Mouse (Mus musculus): ENCODE results near the gene Wfdc12. TPM values are rescaled to one million over a fixed set of nuclear protein-coding genes. Genes with fewer than 3 reads are reported as not detected.

Gene Wfdc12
- polyA plus RNA-seq (2011; ENCODE audit: insufficient read depth, insufficient read length, low replicate concordance, missing spikeins), result not detected in 2 replicates

GRCm38 (mm10) chr2:164190576-164190975, at the start of gene Wfdc12:
Wfdc12 (minus strand) TSS chr2:164190608.
- TF ChIP-seq CTCF (IDR thresholded peaks at IDR 0.05; ENCODE audit: control insufficient read depth, insufficient read depth, low read length) (no peak), POLR2A (IDR thresholded peaks at IDR 0.05; ENCODE audit: borderline replicate concordance, control insufficient read depth, low read depth, low read length) (no peak)
- no peak within 1 kb of the TSS for H3K27ac ChIP-seq (ENCODE audit: control insufficient read depth, insufficient read depth, low read depth, low read length, poor library complexity)
- H3K4me3 ChIP-seq (replicated peaks; ENCODE audit: control insufficient read depth, low read depth, low read length), result no peak within 1 kb of the TSS
- WGBS, result 77% methylated on average over 6 of the region's 6 CpGs
- no peaks in the 10 kb centered on the region for H3K4me1 ChIP-seq (ENCODE audit: control insufficient read depth, insufficient read depth, low read length)

- TF ChIP-seq CTCF (IDR thresholded peaks at IDR 0.05; ENCODE audit: control insufficient read depth, insufficient read depth, low read length) (no peak), POLR2A (IDR thresholded peaks at IDR 0.05; ENCODE audit: borderline replicate concordance, control insufficient read depth, low read depth, low read length) (no peak)
- Histone ChIP-seq H3K4me3 (replicated peaks; ENCODE audit: control insufficient read depth, low read depth, low read length) (no peak within 1 kb of the TSS), H3K4me1 (ENCODE audit: control insufficient read depth, insufficient read depth, low read length) (no peaks in the 10 kb centered on the region), H3K27ac (ENCODE audit: control insufficient read depth, insufficient read depth, low read depth, low read length, poor library complexity) (no peak within 1 kb of the TSS)
- 72% methylated on average over 3 of the region's 3 CpGs for WGBS
Observed at GRCm38 (mm10) chr2:164238366-164238765, 48.0 kb upstream of the Wfdc12 start, which contains the start of gene Svs2. Svs2 (minus strand) TSS chr2:164238466.

- H3K4me3 ChIP-seq (replicated peaks; ENCODE audit: control insufficient read depth, low read depth, low read length), result no peak overlapping the region
- no peak overlapping the region for H3K27ac ChIP-seq (ENCODE audit: control insufficient read depth, insufficient read depth, low read depth, low read length, poor library complexity)
- TF ChIP-seq POLR2A (IDR thresholded peaks at IDR 0.05; ENCODE audit: borderline replicate concordance, control insufficient read depth, low read depth, low read length), result no peak
- TF ChIP-seq CTCF (IDR thresholded peaks at IDR 0.05; ENCODE audit: control insufficient read depth, insufficient read depth, low read length), result no peak
- 79% methylated on average over 8 of the region's 8 CpGs for WGBS
- H3K4me1 ChIP-seq (ENCODE audit: control insufficient read depth, insufficient read depth, low read length), result no peaks in the 10 kb centered on the region
Observed at GRCm38 (mm10) chr2:164232671-164233070, 42.3 kb upstream of the Wfdc12 start.

- no peak for TF ChIP-seq CTCF (IDR thresholded peaks at IDR 0.05; ENCODE audit: control insufficient read depth, insufficient read depth, low read length)
- TF ChIP-seq POLR2A (IDR thresholded peaks at IDR 0.05; ENCODE audit: borderline replicate concordance, control insufficient read depth, low read depth, low read length), result no peak
- no peak overlapping the region for H3K27ac ChIP-seq (ENCODE audit: control insufficient read depth, insufficient read depth, low read depth, low read length, poor library complexity)
- H3K4me3 ChIP-seq (replicated peaks; ENCODE audit: control insufficient read depth, low read depth, low read length), result no peak overlapping the region
- H3K4me1 ChIP-seq (ENCODE audit: control insufficient read depth, insufficient read depth, low read length), result no peaks in the 10 kb centered on the region
- 73% methylated on average over 8 of the region's 8 CpGs for WGBS
Observed at GRCm38 (mm10) chr2:164228361-164229070, 38.1 kb upstream of the Wfdc12 start.

DNA sequence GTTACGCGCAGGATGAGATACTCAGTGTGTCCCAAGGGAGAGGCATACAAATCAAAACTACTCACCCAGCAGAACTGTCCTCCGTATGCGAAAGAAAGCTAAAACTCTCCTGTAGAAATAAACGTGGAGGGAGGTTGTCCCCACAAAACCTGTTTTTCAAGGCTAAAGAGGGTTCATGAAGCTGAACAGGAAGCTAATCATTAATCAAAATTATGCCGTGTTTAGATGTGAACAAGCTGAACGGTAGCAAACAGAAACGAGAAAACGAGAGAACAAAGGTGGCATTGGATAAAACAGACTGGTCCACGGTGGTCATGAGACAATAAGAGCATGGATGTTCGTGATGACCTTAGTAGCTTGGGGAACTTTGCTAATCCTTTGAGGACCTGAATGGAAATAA, 31.1 kb upstream of the Wfdc12 start, which contains the start of gene Wfdc15b:
Gene Wfdc15b, minus strand, starts transcription at position 139 of the 400 bp plus-strand sequence.
- TF ChIP-seq POLR2A (IDR thresholded peaks at IDR 0.05; ENCODE audit: borderline replicate concordance, control insufficient read depth, low read depth, low read length), result no peak
- no peak for TF ChIP-seq CTCF (IDR thresholded peaks at IDR 0.05; ENCODE audit: control insufficient read depth, insufficient read depth, low read length)
- Histone ChIP-seq H3K4me3 (replicated peaks; ENCODE audit: control insufficient read depth, low read depth, low read length) (no peak within 1 kb of the TSS), H3K4me1 (ENCODE audit: control insufficient read depth, insufficient read depth, low read length) (no peaks in the 10 kb centered on the region), H3K27ac (ENCODE audit: control insufficient read depth, insufficient read depth, low read depth, low read length, poor library complexity) (no peak within 1 kb of the TSS)
- 62% methylated on average over 11 of the region's 11 CpGs for WGBS

DNA sequence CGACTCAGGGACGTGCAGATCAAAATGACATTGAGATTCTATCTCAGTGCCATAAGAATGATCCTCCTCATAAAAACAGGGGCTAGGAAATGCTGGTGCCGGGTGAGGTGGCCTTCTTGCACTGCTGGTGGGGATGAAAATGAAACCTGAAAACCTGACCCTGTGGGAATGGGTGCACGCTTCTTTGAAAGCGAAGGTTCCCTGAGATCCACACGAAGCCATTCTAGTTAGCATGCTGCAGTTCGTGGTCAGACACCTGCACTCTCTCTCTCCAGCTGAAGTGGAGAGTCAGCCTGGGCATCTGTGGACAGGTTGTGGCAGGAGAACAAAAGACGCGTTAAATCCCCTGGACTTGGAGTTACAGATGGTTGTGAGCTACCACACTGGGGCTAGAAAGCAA, 28.9 kb upstream of the Wfdc12 start:
- no peak for TF ChIP-seq CTCF (IDR thresholded peaks at IDR 0.05; ENCODE audit: control insufficient read depth, insufficient read depth, low read length)
- Histone ChIP-seq H3K4me3 (replicated peaks; ENCODE audit: control insufficient read depth, low read depth, low read length) (no peak overlapping the region), H3K27ac (ENCODE audit: control insufficient read depth, insufficient read depth, low read depth, low read length, poor library complexity) (no peak overlapping the region), H3K4me1 (ENCODE audit: control insufficient read depth, insufficient read depth, low read length) (no peaks in the 10 kb centered on the region)
- WGBS, result 75% methylated on average over 9 of the region's 9 CpGs

DNA sequence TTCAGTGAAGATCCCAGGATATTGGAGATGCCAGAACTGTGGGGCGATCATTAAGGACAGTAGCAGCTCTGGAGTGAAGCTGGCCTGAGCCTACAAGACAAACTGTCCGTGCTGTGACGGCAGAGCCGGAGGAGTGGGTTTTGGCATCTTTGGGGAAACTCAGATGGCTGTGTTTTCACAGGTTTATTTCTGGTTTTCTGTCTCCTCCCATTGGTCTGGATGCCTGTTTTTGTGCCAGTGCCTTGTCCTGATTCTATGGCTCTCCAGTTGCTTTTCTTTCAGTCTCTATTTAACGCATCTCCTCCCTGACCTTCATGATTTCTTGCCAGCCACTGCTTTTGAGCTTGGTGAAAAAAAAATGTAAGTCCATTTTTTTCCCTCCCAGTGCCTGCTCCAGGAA, 22.3 kb upstream of the Wfdc12 start:
- Histone ChIP-seq H3K4me1 (ENCODE audit: control insufficient read depth, insufficient read depth, low read length) (no peaks in the 10 kb centered on the region), H3K4me3 (replicated peaks; ENCODE audit: control insufficient read depth, low read depth, low read length) (no peak overlapping the region), H3K27ac (ENCODE audit: control insufficient read depth, insufficient read depth, low read depth, low read length, poor library complexity) (no peak overlapping the region)
- no peak for TF ChIP-seq POLR2A (IDR thresholded peaks at IDR 0.05; ENCODE audit: borderline replicate concordance, control insufficient read depth, low read depth, low read length)
- no peak for TF ChIP-seq CTCF (IDR thresholded peaks at IDR 0.05; ENCODE audit: control insufficient read depth, insufficient read depth, low read length)
- WGBS, result 73% methylated on average over 5 of the region's 5 CpGs

DNA sequence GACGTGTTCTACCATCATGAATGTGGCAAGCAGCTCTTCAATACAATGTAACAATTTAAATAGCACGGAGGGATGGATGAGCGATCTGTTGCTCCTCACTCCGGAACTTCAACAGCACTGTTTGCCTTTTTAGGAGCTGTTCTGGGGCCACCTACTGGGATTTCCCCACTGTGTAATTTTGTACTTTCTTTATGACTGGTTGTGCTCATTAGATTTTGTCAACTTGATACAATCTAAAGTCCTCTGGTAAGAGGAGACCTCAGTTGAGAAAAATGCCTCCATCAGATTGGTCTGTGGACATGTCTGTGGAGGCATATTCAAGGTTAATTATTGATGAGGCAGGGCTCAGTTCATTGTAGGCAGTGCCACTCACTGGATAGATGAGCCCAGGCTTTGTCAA, 20.5 kb upstream of the Wfdc12 start:
- 85% methylated on average over 4 of the region's 4 CpGs for WGBS

More for the DNA sequence above, 20.5 kb upstream of the Wfdc12 start:
- no peak overlapping the region for H3K27ac ChIP-seq (ENCODE audit: control insufficient read depth, insufficient read depth, low read depth, low read length, poor library complexity)
- TF ChIP-seq CTCF (IDR thresholded peaks at IDR 0.05; ENCODE audit: control insufficient read depth, insufficient read depth, low read length) (no peak), POLR2A (IDR thresholded peaks at IDR 0.05; ENCODE audit: borderline replicate concordance, control insufficient read depth, low read depth, low read length) (no peak)
- no peaks in the 10 kb centered on the region for H3K4me1 ChIP-seq (ENCODE audit: control insufficient read depth, insufficient read depth, low read length)
- no peak overlapping the region for H3K4me3 ChIP-seq (replicated peaks; ENCODE audit: control insufficient read depth, low read depth, low read length)
